Mouse (Mus musculus): ENCODE measurements around the gene Matn4. TPM values are rescaled to one million over a fixed set of nuclear protein-coding genes. Genes with fewer than 3 reads are reported as not detected.

The Matn4 gene
- polyA plus RNA-seq, 1 experiment from 2014 or later: 13.5 TPM

DNA sequence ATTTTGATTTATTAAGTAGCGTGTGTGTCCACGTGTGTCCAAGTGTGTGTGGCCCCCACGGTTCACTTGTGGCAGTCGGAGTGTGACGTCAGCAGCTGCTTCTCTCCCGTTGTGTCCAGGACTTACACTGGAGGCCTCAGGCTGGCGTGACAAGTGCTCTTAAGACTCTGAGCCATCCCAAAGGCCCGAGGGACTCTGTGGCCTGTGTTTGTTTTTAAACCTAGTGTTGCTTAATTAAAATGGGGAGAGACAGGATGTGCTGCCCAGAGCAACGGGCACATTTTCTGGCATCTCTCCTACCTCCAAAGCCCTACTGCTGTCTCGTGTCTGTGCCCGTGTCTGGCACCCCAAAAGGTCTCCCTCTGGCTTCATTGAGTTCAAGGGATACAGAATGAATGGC lies 18.5 kb upstream of the Matn4 start:
- no peak for ATAC-seq (ENCODE audit: low FRiP score, low read depth)
- no peaks in the 10 kb centered on the region for H3K27me3 ChIP-seq
- H3K4me2 ChIP-seq (replicated peaks): no peak overlapping the region
- no peaks in the 10 kb centered on the region for H3K4me1 ChIP-seq
- H3K9ac ChIP-seq (replicated peaks): no peak overlapping the region
- WGBS: 92% methylated on average over 11 of the region's 11 CpGs
- H3K9me3 ChIP-seq: 0 out of 2 replicates have a peak, but pooled peaks cover 2% of the 10 kb centered on the region
- no peak overlapping the region for H3K27ac ChIP-seq (replicated peaks)
- no peaks in the 10 kb centered on the region for H3K36me3 ChIP-seq
- H3K4me3 ChIP-seq: no peak overlapping the region

DNA sequence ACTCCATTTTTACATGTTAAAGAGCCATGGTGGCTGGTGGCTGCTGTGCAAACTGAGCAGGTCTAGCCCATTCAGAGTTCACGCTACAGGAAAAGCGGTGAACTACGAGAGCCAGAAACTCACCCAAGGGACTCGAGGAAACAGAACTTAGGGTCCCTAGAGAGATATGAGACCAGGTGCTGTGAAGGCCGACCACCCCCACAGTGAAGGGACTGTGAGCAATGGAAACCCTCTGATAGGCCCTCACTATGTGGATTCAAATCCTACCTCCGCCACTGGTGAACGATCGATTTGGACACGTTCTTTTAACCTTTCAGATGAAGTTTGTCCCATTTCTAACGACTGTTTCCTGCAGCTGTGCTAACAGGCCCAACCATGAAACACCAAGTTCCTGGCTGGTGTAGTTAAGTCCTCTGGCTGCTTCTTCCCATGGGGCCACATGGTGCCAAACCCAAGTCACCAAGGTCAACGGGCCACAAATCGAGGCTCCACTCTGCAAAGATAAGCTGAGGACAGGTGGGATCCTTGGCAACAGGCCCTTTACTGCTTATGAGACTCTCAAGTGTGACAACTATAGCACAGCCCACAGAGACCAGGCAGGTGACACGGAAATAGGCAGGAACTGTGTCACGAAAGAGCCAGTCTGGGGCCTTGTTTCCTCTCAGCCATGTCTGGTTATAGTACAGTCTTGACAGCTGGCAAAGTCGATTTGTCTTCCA lies 17.9 kb upstream of the Matn4 start:
- H3K4me2 ChIP-seq (replicated peaks): no peak overlapping the region
- 91% methylated on average over 15 of the region's 15 CpGs for WGBS
- H3K9me3 ChIP-seq: 0 out of 2 replicates have a peak, but pooled peaks cover 2% of the 10 kb centered on the region
- no peaks in the 10 kb centered on the region for H3K36me3 ChIP-seq
- no peak overlapping the region for H3K27ac ChIP-seq (replicated peaks)
- no peak for ATAC-seq (ENCODE audit: low FRiP score, low read depth)
- H3K27me3 ChIP-seq: no peaks in the 10 kb centered on the region
- H3K4me3 ChIP-seq: no peak overlapping the region
- H3K4me1 ChIP-seq: no peaks in the 10 kb centered on the region
- no peak overlapping the region for H3K9ac ChIP-seq (replicated peaks)

DNA sequence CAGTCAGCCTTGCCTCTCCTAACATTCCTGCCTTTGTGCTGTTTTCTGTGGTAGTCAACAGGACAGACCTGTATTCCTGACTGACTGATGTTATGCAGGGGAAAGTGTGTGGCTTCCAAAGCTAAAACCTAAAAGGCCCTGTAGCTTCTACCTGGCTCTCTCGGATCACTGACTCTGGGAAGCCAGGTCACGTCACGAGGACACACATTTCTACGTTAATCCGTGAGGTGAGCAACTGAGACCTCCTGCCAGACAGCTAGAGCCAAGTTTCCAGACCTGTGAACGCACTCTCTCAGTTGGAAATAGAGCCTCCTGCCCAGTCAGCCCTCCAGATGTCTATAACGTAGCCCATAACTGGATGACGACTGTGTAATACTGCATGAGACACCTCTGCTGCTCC lies 17.0 kb upstream of the Matn4 start:
- H3K9ac ChIP-seq (replicated peaks): no peak overlapping the region
- ATAC-seq (ENCODE audit: low FRiP score, low read depth): no peak
- 0 out of 2 replicates have a peak, but pooled peaks cover 2% of the 10 kb centered on the region for H3K9me3 ChIP-seq
- no peaks in the 10 kb centered on the region for H3K27me3 ChIP-seq
- H3K27ac ChIP-seq (replicated peaks): no peak overlapping the region
- H3K4me3 ChIP-seq: no peak overlapping the region
- H3K4me1 ChIP-seq: no peaks in the 10 kb centered on the region
- H3K36me3 ChIP-seq: no peaks in the 10 kb centered on the region
- WGBS: 81% methylated on average over 8 of the region's 8 CpGs
- H3K4me2 ChIP-seq (replicated peaks): no peak overlapping the region

DNA sequence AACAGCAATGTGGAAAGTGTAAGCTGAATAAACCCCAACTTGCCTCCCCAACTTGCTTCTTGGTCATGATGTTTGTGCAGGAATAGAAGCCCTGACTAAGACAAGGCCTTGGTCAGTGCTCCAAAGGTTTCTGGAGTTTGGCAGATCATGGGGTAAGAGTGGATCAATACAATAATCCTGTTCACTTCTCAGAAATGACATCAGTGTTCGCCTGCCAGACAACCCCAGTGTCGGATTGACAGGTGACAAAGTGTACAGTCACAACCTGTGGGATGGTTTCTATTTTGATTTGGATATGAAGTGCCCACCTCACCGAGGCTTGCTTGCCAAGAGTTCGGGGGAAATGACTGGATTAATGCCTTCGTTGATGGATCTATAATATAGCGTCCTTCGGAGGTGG lies 16.3 kb upstream of the Matn4 start:
- Histone ChIP-seq H3K9ac (replicated peaks) (no peak overlapping the region), H3K36me3 (no peaks in the 10 kb centered on the region), H3K9me3 (0 out of 2 replicates have a peak, but pooled peaks cover 2% of the 10 kb centered on the region), H3K27me3 (no peaks in the 10 kb centered on the region; the same call in 1 of the 2 replicates), H3K4me1 (no peaks in the 10 kb centered on the region), H3K4me2 (replicated peaks) (no peak overlapping the region), H3K4me3 (no peak overlapping the region), H3K27ac (replicated peaks) (no peak overlapping the region)
- WGBS: 88% methylated on average over 7 of the region's 7 CpGs
- no peak for ATAC-seq (ENCODE audit: low FRiP score, low read depth)

DNA sequence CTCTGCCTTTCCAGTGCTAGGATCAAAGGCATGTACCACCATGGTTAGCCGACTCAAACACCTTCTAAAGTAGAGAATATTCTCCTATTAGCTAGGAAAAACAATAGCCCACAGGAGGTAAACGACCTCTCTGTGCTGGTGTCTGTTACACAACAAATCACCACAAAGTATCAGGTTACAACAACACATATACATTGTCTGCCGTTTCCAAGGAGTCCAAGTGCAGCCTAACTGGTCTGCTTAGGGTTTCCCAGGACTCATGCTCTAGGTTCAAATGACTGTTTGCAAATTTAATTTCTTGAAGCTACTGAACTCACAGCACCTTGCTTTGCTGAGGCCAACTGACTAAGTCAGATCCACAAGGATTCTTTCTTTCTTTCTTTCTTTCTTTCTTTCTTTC lies 14.5 kb upstream of the Matn4 start:
- H3K9me3 ChIP-seq: 0 out of 2 replicates have a peak, but pooled peaks cover 2% of the 10 kb centered on the region
- ATAC-seq (ENCODE audit: low FRiP score, low read depth): no peak
- H3K36me3 ChIP-seq: no peaks in the 10 kb centered on the region
- WGBS: 9% methylated on average over 3 of the region's 3 CpGs
- no peak overlapping the region for H3K9ac ChIP-seq (replicated peaks)
- no peak overlapping the region for H3K4me2 ChIP-seq (replicated peaks)
- no peak overlapping the region for H3K4me3 ChIP-seq
- H3K27me3 ChIP-seq: peaks cover 6% of the 10 kb centered on the region
- H3K4me1 ChIP-seq: no peaks in the 10 kb centered on the region
- no peak overlapping the region for H3K27ac ChIP-seq (replicated peaks)

DNA sequence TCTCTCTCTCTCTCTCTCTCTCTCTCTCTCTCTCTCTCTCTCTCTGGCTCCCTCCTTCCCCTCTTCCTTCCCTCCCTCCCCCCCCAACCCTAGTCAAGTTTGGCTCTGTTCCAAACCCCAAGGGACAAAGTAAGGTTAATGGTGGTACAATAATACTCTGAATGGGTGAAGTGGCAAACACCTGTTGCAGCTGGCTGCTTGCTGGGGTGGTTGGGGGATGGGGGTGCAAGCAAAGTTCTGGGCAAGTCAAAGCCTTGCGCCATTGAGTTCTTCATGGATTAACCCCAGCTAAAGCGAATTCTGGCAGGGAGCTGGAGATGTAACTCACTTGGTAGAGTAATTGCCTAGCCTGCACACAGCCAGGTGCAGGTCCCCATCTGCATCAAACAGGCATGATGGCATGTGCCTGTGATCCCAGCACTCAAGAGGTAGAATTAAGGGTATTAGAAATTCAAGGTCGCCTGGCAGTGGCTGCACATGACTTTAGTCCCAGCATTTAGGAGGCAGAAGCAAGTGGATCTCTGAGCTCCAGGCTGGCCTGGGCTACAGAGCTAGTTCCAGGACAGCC lies 13.4 kb upstream of the Matn4 start:
- no peak overlapping the region for H3K27ac ChIP-seq (replicated peaks)
- H3K9ac ChIP-seq (replicated peaks): no peak overlapping the region
- H3K4me2 ChIP-seq (replicated peaks): no peak overlapping the region

DNA sequence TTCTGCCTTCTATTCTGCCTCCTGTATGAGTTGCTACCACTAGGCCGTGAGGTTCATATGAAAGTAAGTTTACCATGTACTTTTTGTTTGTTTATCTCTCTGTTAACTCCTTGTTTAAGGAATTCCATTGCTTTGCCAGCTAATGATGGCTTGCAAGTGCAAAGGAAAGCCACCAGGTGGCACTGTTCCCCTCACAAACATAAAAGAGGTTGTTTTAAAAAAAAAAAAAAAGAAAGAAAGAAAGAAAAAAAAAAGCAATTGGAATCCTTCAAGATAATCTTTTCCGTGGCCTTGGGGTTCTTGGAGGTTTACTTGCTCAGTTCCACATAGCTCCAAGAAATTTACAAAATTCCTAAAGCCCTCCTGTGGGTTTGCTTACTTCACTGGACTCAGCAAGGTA lies 12.2 kb upstream of the Matn4 start:
- no peaks in the 10 kb centered on the region for H3K4me1 ChIP-seq
- no peaks in the 10 kb centered on the region for H3K36me3 ChIP-seq
- no peak overlapping the region for H3K4me2 ChIP-seq (replicated peaks)
- H3K27me3 ChIP-seq: peaks cover 22% of the 10 kb centered on the region
- no peak for ATAC-seq (ENCODE audit: low FRiP score, low read depth)
- H3K9ac ChIP-seq (replicated peaks): no peak overlapping the region
- WGBS: 2% methylated on average over 2 of the region's 2 CpGs
- H3K9me3 ChIP-seq: no peaks in the 10 kb centered on the region
- no peak overlapping the region for H3K27ac ChIP-seq (replicated peaks)
- H3K4me3 ChIP-seq: no peak overlapping the region

More for the DNA sequence above, 13.4 kb upstream of the Matn4 start:
- H3K4me1 ChIP-seq: no peaks in the 10 kb centered on the region
- H3K36me3 ChIP-seq: no peaks in the 10 kb centered on the region
- WGBS: 27% methylated on average over 3 of the region's 3 CpGs
- no peak for ATAC-seq (ENCODE audit: low FRiP score, low read depth)
- H3K4me3 ChIP-seq: no peak overlapping the region
- H3K9me3 ChIP-seq: no peaks in the 10 kb centered on the region
- peaks cover 17% of the 10 kb centered on the region for H3K27me3 ChIP-seq

DNA sequence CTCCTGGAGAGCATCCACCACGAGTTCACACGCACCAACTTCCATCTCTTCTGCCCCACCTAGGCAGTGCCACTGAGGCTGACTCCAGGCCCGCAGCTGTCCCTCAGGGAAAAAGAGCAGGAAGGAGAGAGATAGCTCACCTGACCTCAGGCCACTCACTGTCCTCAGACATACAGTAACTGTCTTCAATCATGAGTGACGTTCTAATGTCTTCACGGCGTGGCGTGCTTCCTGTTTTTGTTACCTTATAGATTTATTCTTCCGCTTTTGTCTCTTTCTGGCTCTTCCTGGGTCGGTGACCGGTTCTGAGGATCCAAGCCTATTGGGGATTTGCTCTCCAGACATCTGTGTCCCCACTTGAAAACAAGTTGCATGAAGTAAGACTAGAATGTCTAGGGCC lies 9.6 kb upstream of the Matn4 start:
- Histone ChIP-seq H3K4me1 (no peaks in the 10 kb centered on the region), H3K4me2 (replicated peaks) (peak overlapping the region; percentile 30), H3K4me3 (peak overlapping the region; percentile 6; the same call in 1 of the 2 replicates), H3K9ac (replicated peaks) (no peak overlapping the region), H3K27me3 (peaks cover 37% of the 10 kb centered on the region), H3K36me3 (no peaks in the 10 kb centered on the region), H3K9me3 (no peaks in the 10 kb centered on the region), H3K27ac (replicated peaks) (no peak overlapping the region)
- 75% methylated on average over 10 of the region's 10 CpGs for WGBS
- ATAC-seq (ENCODE audit: low FRiP score, low read depth): no peak

DNA sequence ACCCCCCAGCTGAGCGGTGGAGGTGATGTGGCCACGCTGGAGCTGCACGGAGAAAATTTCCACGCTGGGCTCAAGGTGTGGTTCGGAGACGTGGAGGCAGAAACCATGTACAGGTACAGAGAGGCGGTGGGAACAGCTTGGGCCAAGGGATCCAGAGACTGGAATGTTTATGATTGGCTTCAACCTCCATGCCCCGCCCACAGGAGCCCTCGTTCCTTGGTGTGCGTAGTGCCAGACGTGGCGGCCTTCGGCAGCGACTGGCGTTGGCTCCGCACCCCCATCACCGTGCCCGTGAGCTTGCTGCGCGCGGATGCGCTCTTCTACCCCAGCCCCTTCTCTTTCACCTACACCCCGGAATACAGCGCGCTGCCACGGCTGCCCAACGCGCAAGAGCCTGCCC lies 9.2 kb upstream of the Matn4 start:
- Histone ChIP-seq H3K9me3 (no peaks in the 10 kb centered on the region), H3K9ac (replicated peaks) (no peak overlapping the region), H3K4me1 (no peaks in the 10 kb centered on the region), H3K27me3 (peaks cover 41% of the 10 kb centered on the region), H3K4me3 (peak overlapping the region; percentile 6; the same call in 1 of the 2 replicates), H3K36me3 (no peaks in the 10 kb centered on the region), H3K4me2 (replicated peaks) (peak overlapping the region; percentile 30), H3K27ac (replicated peaks) (no peak overlapping the region)
- ATAC-seq (ENCODE audit: low FRiP score, low read depth): no peak
- WGBS: 34% methylated on average over 27 of the region's 28 CpGs

DNA sequence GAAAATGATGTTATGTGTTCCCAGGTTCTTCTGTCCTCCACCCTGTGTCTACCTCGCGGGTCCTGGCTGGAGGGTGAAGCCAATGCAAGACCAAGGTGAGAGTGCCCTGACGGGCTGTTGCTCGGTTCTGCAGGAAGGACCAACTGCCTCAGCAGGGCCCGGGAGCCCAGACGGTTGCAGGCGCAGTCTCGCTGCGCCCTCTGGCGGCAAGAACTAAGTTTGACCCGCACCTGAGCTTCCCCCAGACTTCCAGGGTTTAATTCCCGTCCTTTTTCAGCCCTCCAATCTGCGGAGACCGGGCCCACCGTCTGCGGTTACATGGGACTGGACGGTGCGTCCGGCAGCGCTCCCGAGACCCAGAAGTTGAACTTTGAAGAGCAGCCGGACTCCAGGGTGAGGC lies 2.7 kb upstream of the Matn4 start:
- 1% methylated on average over 22 of the region's 22 CpGs for WGBS
- ATAC-seq (ENCODE audit: low FRiP score, low read depth): no peak; the same call in 1 of the 2 replicates
- Histone ChIP-seq H3K36me3 (no peaks in the 10 kb centered on the region), H3K27ac (replicated peaks) (no peak overlapping the region), H3K9me3 (no peaks in the 10 kb centered on the region), H3K4me2 (replicated peaks) (no peak overlapping the region), H3K27me3 (peaks cover 83% of the 10 kb centered on the region), H3K4me3 (no peak overlapping the region), H3K9ac (replicated peaks) (no peak overlapping the region), H3K4me1 (peaks cover 10% of the 10 kb centered on the region)

DNA sequence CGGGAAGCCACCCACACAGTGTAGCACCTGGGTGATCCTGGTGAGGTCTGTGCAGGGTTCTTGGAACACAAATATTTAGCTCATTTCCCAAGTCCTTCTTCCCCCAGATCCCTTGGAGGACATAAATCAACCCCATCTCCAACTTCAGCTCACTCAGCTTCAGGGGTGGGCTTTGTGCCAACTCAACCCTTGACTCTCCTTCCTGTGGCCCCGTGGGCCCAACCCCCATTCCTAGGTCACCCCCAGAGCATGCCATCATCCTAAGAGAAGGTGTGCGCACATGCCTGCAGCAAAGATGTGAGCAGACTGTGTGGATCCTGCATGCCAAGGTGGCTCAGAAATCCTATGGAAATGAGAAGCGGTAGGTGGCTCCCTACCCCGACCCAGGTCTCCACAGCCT lies 559 bp upstream of the Matn4 start:
- Histone ChIP-seq H3K4me3 (no peak overlapping the region), H3K36me3 (no peaks in the 10 kb centered on the region), H3K4me2 (replicated peaks) (no peak overlapping the region), H3K9ac (replicated peaks) (no peak overlapping the region), H3K9me3 (no peaks in the 10 kb centered on the region), H3K4me1 (peaks cover 10% of the 10 kb centered on the region), H3K27me3 (peaks cover 99% of the 10 kb centered on the region), H3K27ac (replicated peaks) (no peak overlapping the region)
- ATAC-seq (ENCODE audit: low FRiP score, low read depth): no peak
- 37% methylated on average over 5 of the region's 5 CpGs for WGBS

DNA sequence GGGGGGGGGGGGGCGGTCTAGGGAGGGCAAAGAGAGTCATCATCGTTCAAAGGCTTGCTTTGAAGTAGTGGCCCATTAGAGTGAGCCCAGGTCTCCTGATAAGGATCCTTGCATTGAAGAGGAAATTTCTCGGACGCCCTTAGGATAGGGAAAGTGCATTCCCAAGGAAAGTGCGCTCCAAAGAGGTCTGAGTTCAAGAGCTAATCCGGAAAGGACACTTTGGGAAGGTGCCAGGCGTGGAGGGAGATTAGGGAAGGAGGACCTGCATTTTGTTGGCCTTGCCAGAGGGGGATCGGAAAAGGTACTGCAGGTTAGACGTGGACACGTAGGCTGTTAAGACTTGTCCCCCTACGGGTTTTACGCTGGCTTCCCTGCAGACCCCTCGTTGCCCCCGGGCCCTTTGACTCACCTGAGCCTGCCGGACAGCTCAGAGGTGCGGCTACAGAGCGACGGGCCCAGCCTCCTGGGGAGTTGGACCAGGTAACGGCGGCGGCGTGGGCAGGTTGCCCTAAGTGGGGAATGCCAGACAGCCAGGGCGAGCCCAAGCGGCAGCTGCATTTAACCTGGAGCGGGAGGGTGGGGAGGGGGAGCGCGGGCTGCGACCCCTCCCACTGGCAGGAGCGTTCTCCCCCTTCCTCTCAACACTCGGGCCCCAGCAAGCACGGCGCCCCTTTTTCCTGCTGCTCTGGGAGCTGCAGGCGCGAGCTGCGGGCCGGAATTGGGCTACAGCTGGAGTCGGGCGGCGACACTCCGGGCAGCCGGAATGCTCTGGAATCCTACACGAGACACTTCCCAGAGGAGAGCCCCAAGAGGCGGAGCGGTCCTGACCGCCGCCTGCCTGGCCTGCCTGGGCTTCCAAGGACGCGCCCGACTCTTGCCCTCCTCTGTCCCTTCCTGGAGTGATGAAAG lies 624 bp downstream of the Matn4 start:
- ATAC-seq (ENCODE audit: low FRiP score, low read depth): no peak
- H3K36me3 ChIP-seq: no peaks in the 10 kb centered on the region
- H3K9ac ChIP-seq (replicated peaks): 0 out of 2 replicates have a peak overlapping the region, but pooled peaks have one; percentile 25
- H3K4me3 ChIP-seq: peak overlapping the region; percentile 30
- H3K27ac ChIP-seq (replicated peaks): no peak overlapping the region
- peak overlapping the region; percentile 49 for H3K4me2 ChIP-seq (replicated peaks)
- under 1% methylated on average over 42 of the region's 49 CpGs for WGBS
- peaks cover 99% of the 10 kb centered on the region for H3K27me3 ChIP-seq
- H3K4me1 ChIP-seq: peaks cover 10% of the 10 kb centered on the region
- H3K9me3 ChIP-seq: no peaks in the 10 kb centered on the region
